Mouse (Mus musculus): ENCODE data around the gene Cbx5. TPM values are rescaled to one million over a fixed set of nuclear protein-coding genes. Genes with fewer than 3 reads are reported as not detected.
A peak's percentile ranks its signal among the peaks of the same experiment; 100 is the strongest.

Gene Cbx5
- polyA plus RNA-seq, 1 experiment from 2014 or later: 177 TPM

DNA sequence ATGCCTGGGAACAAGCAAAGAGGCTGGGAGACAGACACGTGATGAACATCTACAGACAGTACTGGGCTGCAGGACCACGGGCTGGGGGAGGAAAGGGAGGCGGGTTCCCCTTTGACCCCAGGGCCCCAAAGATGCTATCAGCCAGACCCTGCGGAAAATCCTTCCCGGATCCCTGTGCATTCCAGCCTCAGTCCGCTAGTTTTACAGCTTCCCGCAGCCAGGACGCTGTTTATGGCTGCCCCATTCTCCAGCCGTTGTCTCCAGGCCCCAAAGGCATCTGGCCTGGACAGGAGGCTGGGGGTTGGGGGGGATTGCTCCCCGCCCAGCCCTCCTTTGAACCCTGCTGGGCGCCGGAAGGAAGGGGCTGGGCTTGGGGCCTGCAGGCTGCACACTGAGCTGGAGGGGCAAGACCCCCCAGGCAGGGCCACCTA, 62.0 kb downstream of the Cbx5 start:
- H3K27ac ChIP-seq (replicated peaks; ENCODE audit: low read depth, low read length): no peak overlapping the region

DNA sequence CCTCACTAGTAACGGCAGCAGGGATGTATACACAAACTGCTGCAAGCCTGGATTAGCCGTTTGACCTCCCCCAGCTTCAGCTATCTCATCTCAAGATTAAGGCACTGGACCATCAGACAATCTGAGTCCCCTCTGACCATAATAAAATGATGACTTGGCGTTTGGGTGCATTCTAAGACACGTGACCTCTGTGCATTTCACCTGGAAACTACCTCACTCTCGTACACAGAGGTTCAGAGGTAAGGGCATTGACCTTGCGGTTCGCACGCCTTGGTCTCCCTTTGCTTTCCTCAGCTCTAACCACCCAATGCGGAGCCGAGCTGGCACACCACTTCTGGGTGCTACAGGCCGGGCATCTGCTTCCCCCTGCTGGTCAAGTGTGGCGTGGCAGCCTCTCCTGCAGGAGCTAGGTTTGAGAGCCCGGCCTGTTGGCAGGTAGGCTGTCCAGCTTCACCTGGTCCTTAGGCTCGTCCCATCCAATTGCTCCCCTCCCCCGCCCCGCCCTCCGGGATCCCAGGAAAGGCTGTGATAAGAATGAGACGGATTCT, 62.7 kb downstream of the Cbx5 start:
- ATAC-seq (ENCODE audit: low FRiP score, low TSS enrichment): peak; percentile 65; the same call in 1 of the 2 replicates
- H3K27me3 ChIP-seq (ENCODE audit: control insufficient read depth, insufficient read depth, low read length): peaks cover 91% of the 10 kb centered on the region
- no peak overlapping the region for H3K4me2 ChIP-seq (ENCODE audit: low read length)
- 2% methylated on average over 18 of the region's 18 CpGs for WGBS
- H3K9me3 ChIP-seq (ENCODE audit: control insufficient read depth, low read length): no peaks in the 10 kb centered on the region
- H3K9ac ChIP-seq (replicated peaks; ENCODE audit: low read length): no peak overlapping the region
- no peak overlapping the region for H3K4me3 ChIP-seq (replicated peaks; ENCODE audit: low read depth, low read length)
- DNase-seq: peak; percentile 93
- H3K36me3 ChIP-seq (ENCODE audit: control insufficient read depth, insufficient read depth, low read length): no peaks in the 10 kb centered on the region
- H3K27ac ChIP-seq (replicated peaks; ENCODE audit: low read depth, low read length): no peak overlapping the region
- H3K4me1 ChIP-seq (ENCODE audit: control insufficient read depth, insufficient read depth, low read length): 0 out of 2 replicates have a peak, but pooled peaks cover 7% of the 10 kb centered on the region

More for the DNA sequence above, 62.0 kb downstream of the Cbx5 start:
- ATAC-seq (ENCODE audit: low FRiP score, low TSS enrichment): peak; percentile 29; the same call in 1 of the 2 replicates
- 3% methylated on average over 12 of the region's 12 CpGs for WGBS
- H3K4me3 ChIP-seq (replicated peaks; ENCODE audit: low read depth, low read length): no peak overlapping the region
- H3K9ac ChIP-seq (replicated peaks; ENCODE audit: low read length): no peak overlapping the region
- no peak overlapping the region for H3K4me2 ChIP-seq (ENCODE audit: low read length)
- no peaks in the 10 kb centered on the region for H3K9me3 ChIP-seq (ENCODE audit: control insufficient read depth, low read length)
- no peak for DNase-seq
- no peaks in the 10 kb centered on the region for H3K36me3 ChIP-seq (ENCODE audit: control insufficient read depth, insufficient read depth, low read length)
- H3K27me3 ChIP-seq (ENCODE audit: control insufficient read depth, insufficient read depth, low read length): peaks cover 85% of the 10 kb centered on the region
- 0 out of 2 replicates have a peak, but pooled peaks cover 7% of the 10 kb centered on the region for H3K4me1 ChIP-seq (ENCODE audit: control insufficient read depth, insufficient read depth, low read length)

DNA sequence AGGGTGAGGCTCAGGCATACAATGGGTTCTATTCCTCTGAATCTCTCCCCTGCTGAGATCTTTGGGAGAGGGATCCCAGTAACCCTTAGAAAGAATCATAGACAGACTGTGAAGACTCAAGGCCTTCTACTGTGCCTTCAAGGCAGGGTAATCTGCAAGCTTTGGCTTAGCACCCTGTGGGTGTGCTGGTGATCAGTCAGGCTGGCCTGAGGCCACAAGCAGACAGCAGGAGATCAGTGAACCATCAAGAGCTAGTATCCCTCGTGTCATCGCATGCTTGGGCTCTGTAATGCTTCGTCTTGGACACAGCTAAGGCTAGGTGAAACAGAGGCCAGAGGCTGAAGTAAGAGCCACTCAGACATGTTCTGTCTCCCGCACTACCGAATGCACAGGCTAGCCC, 66.4 kb downstream of the Cbx5 start:
- Histone ChIP-seq H3K9ac (replicated peaks; ENCODE audit: low read length) (no peak overlapping the region), H3K9me3 (ENCODE audit: control insufficient read depth, low read length) (no peaks in the 10 kb centered on the region), H3K4me2 (ENCODE audit: low read length) (no peak overlapping the region), H3K27ac (replicated peaks; ENCODE audit: low read depth, low read length) (no peak overlapping the region), H3K4me3 (replicated peaks; ENCODE audit: low read depth, low read length) (no peak overlapping the region), H3K4me1 (ENCODE audit: control insufficient read depth, insufficient read depth, low read length) (peaks cover 15% of the 10 kb centered on the region; the same call in 1 of the 2 replicates), H3K27me3 (ENCODE audit: control insufficient read depth, insufficient read depth, low read length) (peaks cover 92% of the 10 kb centered on the region), H3K36me3 (ENCODE audit: control insufficient read depth, insufficient read depth, low read length) (no peaks in the 10 kb centered on the region)
- no peak for DNase-seq
- 52% methylated on average over 5 of the region's 5 CpGs for WGBS
- ATAC-seq (ENCODE audit: low FRiP score, low TSS enrichment): no peak

DNA sequence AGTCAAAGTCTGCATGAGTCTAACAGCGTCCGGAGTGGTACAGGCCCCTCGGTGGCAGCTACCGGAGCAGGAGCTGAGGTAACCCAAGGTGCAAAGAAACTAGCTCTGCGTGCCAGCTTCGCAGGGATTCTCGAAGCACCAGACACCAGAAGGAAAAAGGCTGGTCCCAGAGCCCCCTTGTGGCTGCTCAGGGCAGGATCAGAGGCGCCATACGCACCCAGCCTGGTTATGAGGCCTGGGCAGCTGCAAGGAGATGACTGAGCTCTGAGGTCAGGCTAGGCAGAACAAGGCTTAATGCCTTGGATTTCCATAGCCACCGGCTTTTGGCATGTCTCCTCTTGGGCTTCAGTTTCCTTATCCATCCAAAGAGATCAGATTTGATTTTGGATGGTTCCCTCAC, 67.1 kb downstream of the Cbx5 start:
- Histone ChIP-seq H3K4me1 (ENCODE audit: control insufficient read depth, insufficient read depth, low read length) (peaks cover 13% of the 10 kb centered on the region; the same call in 1 of the 2 replicates), H3K9me3 (ENCODE audit: control insufficient read depth, low read length) (no peaks in the 10 kb centered on the region), H3K4me3 (replicated peaks; ENCODE audit: low read depth, low read length) (no peak overlapping the region), H3K4me2 (ENCODE audit: low read length) (no peak overlapping the region), H3K36me3 (ENCODE audit: control insufficient read depth, insufficient read depth, low read length) (no peaks in the 10 kb centered on the region), H3K27ac (replicated peaks; ENCODE audit: low read depth, low read length) (no peak overlapping the region), H3K27me3 (ENCODE audit: control insufficient read depth, insufficient read depth, low read length) (peaks cover 92% of the 10 kb centered on the region), H3K9ac (replicated peaks; ENCODE audit: low read length) (no peak overlapping the region)
- WGBS: 3% methylated on average over 10 of the region's 10 CpGs
- peak; percentile 86 for DNase-seq
- ATAC-seq (ENCODE audit: low FRiP score, low TSS enrichment): no peak

DNA sequence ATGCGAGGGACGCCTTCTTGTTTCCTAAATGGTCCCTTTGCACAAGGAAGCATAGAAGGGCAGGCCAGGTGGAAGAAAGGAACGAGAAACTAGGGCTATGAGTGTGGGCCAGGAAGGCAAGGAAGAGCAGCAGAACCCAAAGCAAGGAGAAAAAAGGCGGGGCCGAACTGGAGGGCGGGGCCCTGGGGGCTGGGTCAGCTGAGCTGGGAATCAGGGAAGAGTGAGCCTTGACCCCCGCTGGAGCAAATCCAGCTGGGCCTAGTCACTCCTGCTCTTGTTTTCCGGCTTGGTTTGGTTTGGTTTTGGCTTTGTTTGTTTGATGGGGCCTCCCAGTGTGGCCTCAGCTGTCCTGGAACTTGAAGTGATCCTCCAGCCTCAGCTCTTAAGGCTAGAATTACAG, 68.3 kb downstream of the Cbx5 start:
- H3K36me3 ChIP-seq (ENCODE audit: control insufficient read depth, insufficient read depth, low read length): no peaks in the 10 kb centered on the region
- H3K4me1 ChIP-seq (ENCODE audit: control insufficient read depth, insufficient read depth, low read length): peaks cover 9% of the 10 kb centered on the region; the same call in 1 of the 2 replicates
- ATAC-seq (ENCODE audit: low FRiP score, low TSS enrichment): no peak
- H3K4me3 ChIP-seq (replicated peaks; ENCODE audit: low read depth, low read length): no peak overlapping the region
- no peak overlapping the region for H3K27ac ChIP-seq (replicated peaks; ENCODE audit: low read depth, low read length)
- no peaks in the 10 kb centered on the region for H3K9me3 ChIP-seq (ENCODE audit: control insufficient read depth, low read length)
- H3K9ac ChIP-seq (replicated peaks; ENCODE audit: low read length): no peak overlapping the region
- peaks cover 94% of the 10 kb centered on the region for H3K27me3 ChIP-seq (ENCODE audit: control insufficient read depth, insufficient read depth, low read length)
- 9% methylated on average over 8 of the region's 8 CpGs for WGBS
- H3K4me2 ChIP-seq (ENCODE audit: low read length): no peak overlapping the region
- DNase-seq: no peak

DNA sequence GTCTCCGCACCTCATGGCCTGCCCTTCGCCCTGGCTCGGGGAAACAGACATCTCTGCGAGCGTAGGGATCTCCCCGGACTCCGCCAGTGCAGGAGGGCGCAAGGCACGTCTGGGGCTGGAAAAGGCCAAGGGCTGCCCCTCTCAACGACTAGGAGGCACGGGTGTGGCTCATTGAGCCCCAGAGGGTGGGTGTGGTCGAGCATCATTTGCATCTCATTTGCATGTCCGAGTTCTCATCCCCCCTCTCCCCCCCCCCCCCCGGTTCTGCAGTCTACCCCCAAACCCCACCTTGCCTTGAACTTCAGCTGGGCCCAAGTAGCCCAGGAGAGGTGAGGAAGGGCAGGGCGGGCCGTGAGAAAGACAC, 69.3 kb downstream of the Cbx5 start:
- WGBS: 5% methylated on average over 15 of the region's 16 CpGs
- no peak overlapping the region for H3K27ac ChIP-seq (replicated peaks; ENCODE audit: low read depth, low read length)
- H3K9ac ChIP-seq (replicated peaks; ENCODE audit: low read length): peak overlapping the region; percentile 64; the same call in 1 of the 2 replicates

DNA sequence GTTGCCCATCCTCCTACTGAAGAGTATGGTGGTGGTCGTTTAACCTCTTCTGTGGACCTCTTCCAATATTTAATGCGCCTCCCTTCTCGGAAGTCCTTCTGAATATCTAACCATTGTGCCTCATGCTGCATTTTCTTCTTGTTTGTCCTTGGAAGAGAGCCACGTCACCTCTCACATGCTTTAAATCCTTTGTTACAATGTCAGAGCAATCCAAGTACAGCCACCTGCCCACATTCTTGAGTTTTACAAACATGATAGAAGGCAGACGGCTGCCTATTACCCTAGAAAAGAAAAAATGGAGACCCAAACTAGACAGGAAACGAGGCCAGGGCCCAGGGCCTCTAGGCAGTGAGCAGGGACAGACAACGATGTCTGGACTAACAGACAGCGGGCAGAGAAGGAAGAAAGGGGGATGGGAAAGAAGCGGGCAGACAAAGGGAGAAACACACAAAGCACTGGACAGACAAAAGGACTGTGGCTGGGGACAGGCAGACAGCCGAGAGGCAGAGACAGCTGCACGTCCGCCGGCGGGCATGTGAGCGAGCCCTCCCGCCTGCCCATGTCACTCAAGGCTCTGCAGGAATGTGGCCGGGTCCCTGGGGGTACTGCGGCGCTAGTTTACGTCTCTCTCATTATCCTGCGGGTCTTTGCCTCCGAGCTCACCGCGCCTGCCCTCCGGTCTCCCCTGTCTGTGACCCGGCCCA, 69.9 kb downstream of the Cbx5 start:
- H3K27ac ChIP-seq (replicated peaks; ENCODE audit: low read depth, low read length): no peak overlapping the region
- ATAC-seq (ENCODE audit: low FRiP score, low TSS enrichment): no peak
- peak overlapping the region; percentile 45 for H3K4me3 ChIP-seq (replicated peaks; ENCODE audit: low read depth, low read length)
- DNase-seq: peak; percentile 62
- H3K4me1 ChIP-seq (ENCODE audit: control insufficient read depth, insufficient read depth, low read length): peaks cover 11% of the 10 kb centered on the region
- H3K4me2 ChIP-seq (ENCODE audit: low read length): peak overlapping the region; percentile 91
- 2% methylated on average over 26 of the region's 26 CpGs for WGBS
- H3K36me3 ChIP-seq (ENCODE audit: control insufficient read depth, insufficient read depth, low read length): no peaks in the 10 kb centered on the region
- no peaks in the 10 kb centered on the region for H3K9me3 ChIP-seq (ENCODE audit: control insufficient read depth, low read length)
- peaks cover 84% of the 10 kb centered on the region for H3K27me3 ChIP-seq (ENCODE audit: control insufficient read depth, insufficient read depth, low read length)
- peak overlapping the region; percentile 64; the same call in 1 of the 2 replicates for H3K9ac ChIP-seq (replicated peaks; ENCODE audit: low read length)

More for the DNA sequence above, 69.3 kb downstream of the Cbx5 start:
- H3K9me3 ChIP-seq (ENCODE audit: control insufficient read depth, low read length): no peaks in the 10 kb centered on the region
- DNase-seq (no peak), ATAC-seq (ENCODE audit: low FRiP score, low TSS enrichment) (no peak)
- peak overlapping the region; percentile 91 for H3K4me2 ChIP-seq (ENCODE audit: low read length)
- H3K36me3 ChIP-seq (ENCODE audit: control insufficient read depth, insufficient read depth, low read length): no peaks in the 10 kb centered on the region
- H3K27me3 ChIP-seq (ENCODE audit: control insufficient read depth, insufficient read depth, low read length): peaks cover 89% of the 10 kb centered on the region
- peaks cover 9% of the 10 kb centered on the region for H3K4me1 ChIP-seq (ENCODE audit: control insufficient read depth, insufficient read depth, low read length)
- peak overlapping the region; percentile 45; the same call in 1 of the 2 replicates for H3K4me3 ChIP-seq (replicated peaks; ENCODE audit: low read depth, low read length)

DNA sequence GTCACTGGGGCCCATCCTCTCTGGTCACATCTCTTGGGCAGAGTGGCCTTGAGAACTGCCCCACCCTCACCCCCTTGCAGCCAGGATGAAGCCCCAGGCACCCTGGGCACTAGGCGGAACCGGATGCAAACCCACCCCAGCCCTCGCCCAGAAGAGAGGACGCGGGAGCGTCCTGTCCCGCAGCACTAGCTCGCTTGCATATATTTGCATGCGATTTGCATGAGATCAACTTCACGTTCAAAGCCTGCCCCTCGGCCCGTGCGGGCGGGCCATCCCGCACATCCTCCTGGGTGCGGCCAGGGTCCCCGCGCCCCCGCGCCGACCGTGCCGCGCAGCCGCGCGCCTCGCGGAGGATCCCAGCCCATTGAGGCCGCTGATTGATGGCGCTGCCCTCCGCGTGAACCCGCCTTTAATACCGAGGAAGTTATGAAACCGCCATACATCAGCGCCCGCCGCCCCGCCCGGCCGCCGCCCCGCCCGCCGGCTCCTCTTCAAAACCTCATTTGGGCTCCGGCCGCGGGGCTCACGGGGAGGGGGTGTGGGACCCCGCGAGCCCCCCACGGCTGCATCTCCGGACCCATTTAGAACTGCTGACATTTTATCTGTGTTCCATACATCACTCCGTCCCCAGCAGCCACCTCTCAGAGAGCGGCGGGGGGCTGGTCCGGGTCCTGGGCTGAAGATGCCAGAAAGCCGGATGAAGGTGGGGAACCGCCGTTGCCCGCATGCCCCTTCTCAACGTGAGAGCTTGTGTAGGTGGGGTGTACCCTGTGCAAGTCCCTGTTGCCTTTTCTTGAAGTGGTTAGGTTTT, 70.6 kb downstream of the Cbx5 start:
- peak; percentile 74 for DNase-seq
- peak; percentile 18; the same call in 1 of the 2 replicates for ATAC-seq (ENCODE audit: low FRiP score, low TSS enrichment)
- H3K27ac ChIP-seq (replicated peaks; ENCODE audit: low read depth, low read length): peak overlapping the region; percentile 50

More for the DNA sequence above, 70.6 kb downstream of the Cbx5 start:
- H3K9me3 ChIP-seq (ENCODE audit: control insufficient read depth, low read length): no peaks in the 10 kb centered on the region
- peak overlapping the region; percentile 45 for H3K4me3 ChIP-seq (replicated peaks; ENCODE audit: low read depth, low read length)
- peaks cover 11% of the 10 kb centered on the region for H3K4me1 ChIP-seq (ENCODE audit: control insufficient read depth, insufficient read depth, low read length)
- peak overlapping the region; percentile 64 for H3K9ac ChIP-seq (replicated peaks; ENCODE audit: low read length)
- peak overlapping the region; percentile 91 for H3K4me2 ChIP-seq (ENCODE audit: low read length)
- H3K36me3 ChIP-seq (ENCODE audit: control insufficient read depth, insufficient read depth, low read length): no peaks in the 10 kb centered on the region
- peaks cover 77% of the 10 kb centered on the region for H3K27me3 ChIP-seq (ENCODE audit: control insufficient read depth, insufficient read depth, low read length)
- under 1% methylated on average over 63 of the region's 63 CpGs for WGBS
